Mouse (Mus musculus) erythroblast, embryonic 14.5 days (primary cell): ENCODE measurements around the gene Carmil3.

Experiments used
- GATA1 ChIP-seq: IDR thresholded peaks from 2 replicates; pipeline ENCODE4 v1.6.1; 2012; ENCODE audit warnings: low read length, inconsistent platforms, mixed read lengths
- TAL1 ChIP-seq: IDR thresholded peaks from 3 replicates; pipeline ENCODE4 v1.6.1; 2012; ENCODE audit warnings: low read length, inconsistent platforms, mixed read lengths

DNA sequence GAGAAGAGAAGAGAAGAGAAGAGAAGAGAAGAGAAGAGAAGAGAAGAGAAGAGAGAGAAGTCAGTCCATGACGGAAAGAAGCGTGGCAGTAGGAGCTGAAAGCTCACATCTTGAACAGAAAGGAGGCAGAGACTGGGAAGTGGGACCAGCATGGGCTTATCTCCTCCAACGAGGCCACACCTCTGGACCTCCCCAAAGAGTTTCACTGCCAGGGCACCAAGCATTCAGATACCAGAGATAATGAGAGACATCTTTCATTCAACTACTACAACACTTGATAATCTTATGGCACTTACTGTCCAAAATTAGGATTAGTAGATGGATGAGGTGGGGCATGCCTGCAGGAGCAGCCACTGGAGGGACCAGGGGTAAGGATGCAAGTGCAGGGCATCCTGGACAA is 65.3 kb downstream of the Carmil3 start:
- no peak for TF ChIP-seq GATA1
- no peak for TF ChIP-seq TAL1
